Mouse (Mus musculus): ENCODE data around the gene Suclg2.

DNA sequence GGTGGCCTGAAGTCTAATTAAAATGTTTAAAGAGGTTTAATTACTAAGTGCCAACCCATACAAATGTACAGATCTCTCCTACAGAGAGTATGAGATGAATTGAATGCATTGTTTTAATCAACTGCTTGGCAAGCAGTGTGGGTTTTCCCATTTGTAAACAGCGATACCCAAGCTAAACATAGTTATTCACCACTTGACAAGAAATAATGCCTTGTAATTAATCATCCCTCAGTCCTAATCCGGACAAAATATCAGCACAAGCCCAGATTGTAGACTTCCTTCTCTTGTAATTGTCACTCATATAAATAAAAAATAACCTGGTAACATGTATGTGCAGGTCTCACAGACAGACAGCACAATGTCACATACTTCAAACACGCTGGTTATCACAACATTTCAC is 183.4 kb downstream of the Suclg2 start:
- no peak for TF ChIP-seq CTCF (conservative IDR thresholded peaks at IDR 0.05; ENCODE audit: low read length)
- TF ChIP-seq POU5F1 (IDR thresholded peaks at IDR 0.05; ENCODE audit: borderline replicate concordance, low read length), result no peak

Data from E14TG2a.4 (cell line).